Mouse (Mus musculus): ENCODE measurements around the gene Olfr810.

The Olfr810 gene

DNA sequence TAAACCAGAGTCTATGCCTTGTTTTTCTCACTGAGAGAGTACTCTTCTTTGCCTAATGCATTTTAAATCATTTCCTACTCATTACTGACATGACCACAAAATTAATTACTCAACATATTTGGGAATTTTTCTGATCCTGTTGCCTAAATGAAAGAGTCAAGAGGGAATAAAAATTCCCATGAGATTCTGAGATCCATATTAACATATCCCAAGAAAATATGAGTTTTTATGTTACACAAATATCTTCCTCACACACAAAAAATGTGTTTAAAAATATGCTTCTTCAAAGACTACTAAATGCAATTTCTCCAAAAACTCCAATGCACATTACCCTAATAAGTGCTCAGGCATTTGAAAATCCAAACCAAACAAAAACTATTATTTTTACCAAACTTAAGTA is at the start of gene Olfr810:
Gene Olfr810 (minus strand): TSS at position 101 of the 400 bp plus-strand sequence.
- ChIA-PET POLR2A (no interaction called here), CTCF (no interaction called here)

DNA sequence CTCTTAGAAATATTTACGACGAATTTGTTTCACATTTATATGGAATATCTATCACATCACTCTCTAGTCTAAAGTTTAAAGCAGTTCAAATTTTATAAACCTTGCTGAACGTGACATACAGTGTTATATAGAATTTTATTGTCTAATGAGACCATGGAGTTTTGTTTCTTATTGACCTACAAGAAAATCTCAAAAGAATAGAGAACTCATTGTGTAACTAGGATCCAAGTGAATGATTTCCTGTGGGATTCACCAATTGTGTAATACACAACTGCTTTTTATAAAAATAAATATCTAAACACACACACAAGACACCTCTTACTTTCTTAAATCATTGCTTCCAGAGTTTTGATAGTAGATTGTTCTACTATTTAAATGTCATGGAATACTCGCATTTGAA is 9.6 kb upstream of the Olfr810 start, which contains the start of gene Olfr811:
Gene Olfr811 (minus strand): TSS at position 101 of the 400 bp plus-strand sequence.
- ChIA-PET POLR2A (no interaction called here), CTCF (no interaction called here)

- CTCF ChIA-PET: no interaction called here
These were observed 16.6 kb downstream of the Olfr810 start for GRCm38 (mm10) chr10:129778123-129778522.

GRCm38 (mm10) chr10:129774338-129774737 is 20.4 kb downstream of the Olfr810 start, which contains the start of gene Olfr809:
Olfr809 (plus strand) TSS chr10:129774638.
- CTCF ChIA-PET: no interaction called here
- POLR2A ChIA-PET: no interaction called here

More at GRCm38 (mm10) chr10:129778123-129778522, 16.6 kb downstream of the Olfr810 start:
- POLR2A ChIA-PET: no interaction called here

GRCm38 (mm10) chr10:129765182-129765581 is 29.5 kb downstream of the Olfr810 start, which contains the start of gene Olfr808:
Olfr808 (plus strand) TSS chr10:129765482.
- CTCF ChIA-PET: no interaction called here

GRCm38 (mm10) chr10:129757693-129758092 is 37.0 kb downstream of the Olfr810 start, which contains the start of gene Olfr807:
Olfr807 (minus strand) TSS chr10:129757793.
- POLR2A ChIA-PET: no interaction called here

More at GRCm38 (mm10) chr10:129765182-129765581, 29.5 kb downstream of the Olfr810 start, which contains the start of gene Olfr808:
- POLR2A ChIA-PET: no interaction called here

DNA sequence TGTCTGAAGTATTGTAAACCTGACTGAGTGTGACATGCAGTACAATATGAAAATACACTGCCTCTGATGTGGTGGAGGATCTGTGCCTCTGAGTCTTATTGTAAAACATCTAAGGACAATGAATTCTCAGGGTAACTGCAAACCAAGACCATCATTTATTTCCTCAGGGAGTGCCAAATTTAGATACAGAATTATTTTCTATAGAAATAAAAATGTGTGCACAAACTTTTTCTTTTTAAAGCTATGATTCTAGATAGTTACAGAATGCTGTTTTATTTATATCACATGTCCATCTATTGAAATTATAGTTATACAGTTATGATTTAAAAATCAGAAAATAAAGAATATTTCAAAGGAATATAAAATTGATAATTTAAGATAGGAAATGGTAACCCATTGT is 52.9 kb downstream of the Olfr810 start, which contains the start of gene Olfr806:
Gene Olfr806 (minus strand): TSS at position 101 of the 400 bp plus-strand sequence.
- CTCF ChIA-PET: no interaction called here
- POLR2A ChIA-PET: no interaction called here

More at GRCm38 (mm10) chr10:129757693-129758092, 37.0 kb downstream of the Olfr810 start, which contains the start of gene Olfr807:
- CTCF ChIA-PET: no interaction called here
